Comparison of ENCODE assay signal across 8 mouse cellular contexts in genomic region chr15:10178131-10178566, GRCm38 (mm10). TPM values are rescaled to one million over a fixed set of nuclear protein-coding genes. Genes with fewer than 3 reads are reported as not detected.
A peak's percentile ranks its signal among the peaks of the same experiment; 100 is the strongest.
DNase-seq lines count a peak whose midpoint lies in the region; ATAC-seq and TF ChIP-seq lines count a peak whose summit lies in the region.
"Had no signal": no experiment of that assay in that cellular context is flagged by ENCODE, and none has a peak within 500 bp of the region (broad histone marks: within the 10 kb centered on the region; RNA-seq: fewer than 3 reads in every experiment).

No protein-coding gene starts in this region.

- H3K36me3 ChIP-seq in thymus, adult 2 months (ENCODE audit: control insufficient read depth, insufficient read depth, low read length) = no peaks in the 10 kb centered on the region
- no peaks in the 10 kb centered on the region for H3K36me3 ChIP-seq in embryonic facial prominence, embryonic 15.5 days
- H3K36me3 ChIP-seq in kidney, embryonic 15.5 days = no peaks in the 10 kb centered on the region

- H3K4me1 ChIP-seq in thymus, adult 2 months (replicated peaks; ENCODE audit: control insufficient read depth, insufficient read depth, low read length) = peaks cover 7% of the 10 kb centered on the region
- H3K4me1 ChIP-seq in embryonic facial prominence, embryonic 15.5 days = peaks cover 15% of the 10 kb centered on the region
- peaks cover 11% of the 10 kb centered on the region for H3K4me1 ChIP-seq in kidney, embryonic 15.5 days

- H3K9me3 ChIP-seq in embryonic facial prominence, embryonic 15.5 days (replicated peaks) = no peaks in the 10 kb centered on the region
- H3K9me3 ChIP-seq in kidney, embryonic 15.5 days (replicated peaks) = no peaks in the 10 kb centered on the region

- WGBS in thymus, adult 2 months = 9% methylated on average over 10 of the region's 10 CpGs
- WGBS in embryonic facial prominence, embryonic 15.5 days = 5% methylated on average over 10 of the region's 10 CpGs
- 6% methylated on average over 10 of the region's 10 CpGs for WGBS in kidney, embryonic 15.5 days

- 0 out of 2 replicates have a peak, but pooled peaks cover 2% of the 10 kb centered on the region for H3K27me3 ChIP-seq in thymus, adult 2 months (ENCODE audit: control insufficient read depth, insufficient read depth, low read length)
- H3K27me3 ChIP-seq in embryonic facial prominence, embryonic 15.5 days = peaks cover 4% of the 10 kb centered on the region; the same call in 1 of the 2 replicates
- peaks cover 13% of the 10 kb centered on the region; the same call in 1 of the 2 replicates for H3K27me3 ChIP-seq in kidney, embryonic 15.5 days

- H3K4me2 ChIP-seq in embryonic facial prominence, embryonic 15.5 days (replicated peaks) = peak overlapping the region; percentile 63
- H3K4me2 ChIP-seq in kidney, embryonic 15.5 days = peak overlapping the region; percentile 84

- TF ChIP-seq POLR2A in thymus, adult 2 months (IDR thresholded peaks at IDR 0.05; ENCODE audit: control insufficient read depth, extremely low read depth, insufficient read depth, low read length, poor library complexity) = no peak

- peak overlapping the region; percentile 18 for H3K4me3 ChIP-seq in thymus, adult 2 months (ENCODE audit: control insufficient read depth, insufficient read depth, low read length)
- H3K4me3 ChIP-seq in embryonic facial prominence, embryonic 15.5 days (replicated peaks) = peak overlapping the region; percentile 40
- peak overlapping the region; percentile 43 for H3K4me3 ChIP-seq in kidney, embryonic 15.5 days (replicated peaks)
- H3K4me3 ChIP-seq: erythroblast, embryonic 14.5 days had no signal

- no peak for ATAC-seq in embryonic facial prominence, embryonic 15.5 days (ENCODE audit: insufficient number of reproducible peaks, low FRiP score, low TSS enrichment, low read depth)
- peak; percentile 55 for ATAC-seq in kidney, embryonic 15.5 days (replicated peaks; ENCODE audit: low FRiP score)

- TF ChIP-seq CTCF in thymus, adult 2 months (IDR thresholded peaks at IDR 0.05; ENCODE audit: borderline replicate concordance, control insufficient read depth, extremely low read depth, insufficient read depth, low read length, poor library complexity) = no peak

- H3K27ac ChIP-seq in thymus, adult 2 months (ENCODE audit: control insufficient read depth, insufficient read depth, low read length) = no peak overlapping the region
- H3K27ac ChIP-seq in embryonic facial prominence, embryonic 15.5 days (replicated peaks) = no peak overlapping the region
- H3K27ac ChIP-seq in kidney, embryonic 15.5 days = no peak overlapping the region

- H3K9ac ChIP-seq in embryonic facial prominence, embryonic 15.5 days = no peak overlapping the region
- H3K9ac ChIP-seq in kidney, embryonic 15.5 days = peak overlapping the region; percentile 17; the same call in 1 of the 2 replicates

- no peak for DNase-seq in thymus, adult 2 months
- no peak for DNase-seq in thymus, adult 18-20 months
- DNase-seq in naive thymus-derived CD4-positive, alpha-beta T cell, adult 2 months (ENCODE audit: low read depth) = peak; percentile 23
- no peak for DNase-seq in gastrocnemius, postnatal 4 days (ENCODE audit: low spot score in 2 of 2)
- DNase-seq in left cerebral cortex, adult 11 months (ENCODE audit: low spot score) = no peak

RNA-seq across cellular contexts. Expression of gene Prlr, which starts 1.1 kb away (rescaled TPM):
- 0.16 and 0.28 TPM in 2 replicates for polyA plus RNA-seq in thymus, adult 2 months (2012; rRNA removed)
- 1.3 and 1.5 TPM in 2 replicates for polyA plus RNA-seq in embryonic facial prominence, embryonic 15.5 days (2015; fragmentation: Nextera tagmentation; extraction: Ambion mirVana)
- 3.3 and 4.0 TPM in 2 replicates for polyA plus RNA-seq in kidney, embryonic 15.5 days (2015; fragmentation: Nextera tagmentation; extraction: Ambion mirVana)
- total RNA-seq in gastrocnemius, postnatal 4 days (2021) = 1 to 10 TPM; 4.4 to 8.3 TPM
- polyA plus RNA-seq: erythroblast, embryonic 14.5 days had no signal
